Mouse (Mus musculus): ENCODE measurements around the gene Foxs1.

DNA sequence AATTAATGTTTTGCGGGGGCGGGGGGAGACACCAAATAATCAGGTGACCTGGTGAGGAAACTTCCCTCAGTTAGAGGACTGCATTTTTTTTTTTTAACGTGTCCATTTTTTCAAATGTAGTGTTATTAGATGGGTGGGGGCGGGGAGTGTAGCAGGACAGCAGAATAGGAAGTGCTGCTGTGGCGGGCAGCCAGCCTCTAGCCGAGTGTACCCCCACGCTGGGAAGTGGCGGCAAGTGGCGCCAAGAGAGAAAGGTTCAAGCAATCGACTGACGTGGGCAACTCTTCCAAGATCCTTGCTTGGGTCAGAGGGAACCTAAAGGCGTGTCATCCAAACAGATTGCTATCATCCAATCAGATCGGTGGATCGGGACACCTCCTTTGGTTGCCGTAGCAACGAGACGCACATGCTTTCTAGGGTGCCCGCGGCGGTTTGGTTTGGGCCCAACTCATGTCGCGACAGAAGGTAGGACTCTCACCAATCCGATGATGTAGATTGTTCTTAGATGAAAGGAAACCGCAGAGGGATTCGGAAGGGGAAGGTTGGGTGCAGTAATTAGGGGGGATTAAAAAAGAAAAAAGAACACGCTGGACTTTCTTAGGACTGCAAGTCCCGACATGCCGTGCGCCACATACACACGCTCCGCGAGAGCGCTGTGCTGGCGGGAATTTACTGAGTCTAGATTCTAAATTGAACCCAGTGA is 29.2 kb upstream of the Foxs1 start, which contains the start of gene Ttll9:
- TF ChIP-seq GATA1 (IDR thresholded peaks at IDR 0.05; ENCODE audit: borderline replicate concordance, low read length) = no peak
- no peak for TF ChIP-seq FLI1 (IDR thresholded peaks at IDR 0.05; ENCODE audit: low read length)
